ENCODE assay signal across 9 mouse cellular contexts in the genomic region with DNA sequence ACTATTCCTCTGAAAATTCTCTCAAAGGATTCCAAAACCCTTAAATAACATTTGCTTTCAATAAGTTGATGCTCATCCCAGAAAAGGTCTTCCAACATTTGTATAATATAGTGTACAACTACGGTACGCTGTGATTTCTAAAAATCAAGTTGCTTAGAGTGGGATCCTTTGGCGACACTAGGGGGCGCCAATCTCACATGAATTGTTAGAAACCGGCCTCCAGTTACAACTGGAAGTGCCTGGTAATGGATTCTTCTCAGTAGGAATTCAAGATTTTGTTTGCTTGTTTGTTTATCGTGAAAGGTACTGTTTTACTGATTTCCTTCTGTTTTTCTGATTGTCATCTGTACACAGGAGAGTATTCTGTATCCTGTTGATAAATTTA. TPM values are rescaled to one million over a fixed set of nuclear protein-coding genes. Genes with fewer than 3 reads are reported as not detected.
A peak's percentile ranks its signal among the peaks of the same experiment; 100 is the strongest.
DNase-seq lines count a peak whose midpoint lies in the region; ATAC-seq and TF ChIP-seq lines count a peak whose summit lies in the region.
"Had no signal": no experiment of that assay in that cellular context is flagged by ENCODE, and none has a peak within 500 bp of the region (broad histone marks: within the 10 kb centered on the region; RNA-seq: fewer than 3 reads in every experiment).

No protein-coding gene starts in this region.

- H3K36me3 ChIP-seq in kidney, postnatal 0 days (ENCODE audit: insufficient read depth, low read length): no peaks in the 10 kb centered on the region
- no peaks in the 10 kb centered on the region for H3K36me3 ChIP-seq in liver, embryonic 13.5 days
- no peaks in the 10 kb centered on the region for H3K36me3 ChIP-seq in neural tube, embryonic 14.5 days (ENCODE audit: control insufficient read depth, insufficient read depth, low read length)

- peak; percentile 79 for ATAC-seq in granulocyte monocyte progenitor cell, adult 5-6 weeks (replicated peaks; ENCODE audit: poor library complexity, severe bottlenecking)
- ATAC-seq in kidney, postnatal 0 days (replicated peaks; ENCODE audit: low FRiP score, low read depth): no peak
- no peak for ATAC-seq in liver, embryonic 13.5 days (ENCODE audit: low read depth)
- ATAC-seq in neural tube, embryonic 14.5 days (ENCODE audit: low read depth): peak; percentile 77; the same call in 1 of the 2 replicates

- no peaks in the 10 kb centered on the region for H3K9me3 ChIP-seq in kidney, postnatal 0 days (replicated peaks; ENCODE audit: low read length)
- H3K9me3 ChIP-seq in liver, embryonic 13.5 days (replicated peaks): no peaks in the 10 kb centered on the region
- no peaks in the 10 kb centered on the region for H3K9me3 ChIP-seq in neural tube, embryonic 14.5 days (ENCODE audit: control insufficient read depth, low read length)

- H3K4me3 ChIP-seq in kidney, postnatal 0 days (replicated peaks; ENCODE audit: low read depth, low read length): no peak overlapping the region
- no peak overlapping the region for H3K4me3 ChIP-seq in liver, embryonic 13.5 days (replicated peaks)
- H3K4me3 ChIP-seq in neural tube, embryonic 14.5 days (ENCODE audit: low read depth, low read length): no peak overlapping the region

- no peak overlapping the region for H3K4me2 ChIP-seq in kidney, postnatal 0 days (ENCODE audit: low read length)
- H3K4me2 ChIP-seq in liver, embryonic 13.5 days: no peak overlapping the region
- no peak overlapping the region for H3K4me2 ChIP-seq in neural tube, embryonic 14.5 days (ENCODE audit: low read depth, low read length)

- 6% methylated on average over 6 of the region's 6 CpGs for WGBS in kidney, postnatal 0 days
- 16% methylated on average over 6 of the region's 6 CpGs for WGBS in liver, embryonic 13.5 days (ENCODE audit: insufficient replicate concordance)
- WGBS in neural tube, embryonic 14.5 days: 12% methylated on average over 6 of the region's 6 CpGs

- peak; percentile 87 for TF ChIP-seq CTCF in kidney, postnatal 0 days (IDR thresholded peaks at IDR 0.05; ENCODE audit: low read depth)

- H3K27ac ChIP-seq in kidney, postnatal 0 days: no peak overlapping the region
- no peak overlapping the region for H3K27ac ChIP-seq in liver, embryonic 13.5 days
- H3K27ac ChIP-seq in neural tube, embryonic 14.5 days (ENCODE audit: low read depth, low read length): no peak overlapping the region

- no peak overlapping the region for H3K9ac ChIP-seq in kidney, postnatal 0 days (ENCODE audit: low read depth, low read length)
- no peak overlapping the region for H3K9ac ChIP-seq in liver, embryonic 13.5 days
- no peak overlapping the region for H3K9ac ChIP-seq in neural tube, embryonic 14.5 days (replicated peaks; ENCODE audit: low read depth, low read length)

- peak; percentile 32 to 46 for DNase-seq in CD8-positive naive resting alpha-beta T cell, adult 2 months (ENCODE audit: low read depth in 2 of 2, low spot score in 2 of 2)
- peak; percentile 61 to 72 for DNase-seq in adrenal gland, adult 18-20 months (ENCODE audit: low spot score in 2 of 2)
- DNase-seq in embryo, embryonic 10 days (ENCODE audit: low spot score): peak; percentile 88
- peak; percentile 88 for DNase-seq in kidney, postnatal 0 days (ENCODE audit: low spot score)
- DNase-seq in liver, embryonic 13.5 days: peak; percentile 5
- peak; percentile 76 for DNase-seq in thymus, postnatal 4 days

- no peaks in the 10 kb centered on the region for H3K27me3 ChIP-seq in kidney, postnatal 0 days (ENCODE audit: insufficient read depth, low read length)
- H3K27me3 ChIP-seq in liver, embryonic 13.5 days: no peaks in the 10 kb centered on the region
- H3K27me3 ChIP-seq in neural tube, embryonic 14.5 days (ENCODE audit: control insufficient read depth, insufficient read depth, low read length): no peaks in the 10 kb centered on the region

- no peaks in the 10 kb centered on the region for H3K4me1 ChIP-seq in kidney, postnatal 0 days (replicated peaks; ENCODE audit: insufficient read depth, low read length)
- no peaks in the 10 kb centered on the region for H3K4me1 ChIP-seq in liver, embryonic 13.5 days (replicated peaks)
- H3K4me1 ChIP-seq in neural tube, embryonic 14.5 days (ENCODE audit: control insufficient read depth, insufficient read depth, low read length): peaks cover 4% of the 10 kb centered on the region; the same call in 1 of the 2 replicates

RNA-seq across cellular contexts. Expression of a gene that starts 13.7 kb away (rescaled TPM):
- not detected for total RNA-seq in adrenal gland, adult 18-20 months (2021)
- not detected in 2 replicates for total RNA-seq in granulocyte monocyte progenitor cell, adult 5-6 weeks (2014; fragmentation: Nextera tagmentation)
- not detected in 2 replicates for total RNA-seq in granulocyte monocyte progenitor cell, adult 5-6 weeks (2017)
- polyA plus RNA-seq in kidney, postnatal 0 days (2015; fragmentation: Nextera tagmentation; extraction: Ambion mirVana): not detected in 2 replicates
- not detected in 2 replicates for polyA plus RNA-seq in liver, embryonic 13.5 days (2015; fragmentation: Nextera tagmentation; extraction: Ambion mirVana)
- 0.04 TPM in 1 of 2 replicates, not detected in the other for polyA plus RNA-seq in neural tube, embryonic 14.5 days (2014; fragmentation: Nextera tagmentation; extraction: Ambion mirVana)
- polyA plus RNA-seq: heart, embryonic 14.5 days had no signal

RNA-seq across cellular contexts. Expression of a gene that starts 50.7 kb away (rescaled TPM):
- 10 to 100 TPM; 20.5 to 20.8 TPM for total RNA-seq in adrenal gland, adult 18-20 months (2021)
- total RNA-seq in granulocyte monocyte progenitor cell, adult 5-6 weeks (2014; fragmentation: Nextera tagmentation): 48.5 and 60.6 TPM in 2 replicates
- 51.6 and 59.5 TPM in 2 replicates for total RNA-seq in granulocyte monocyte progenitor cell, adult 5-6 weeks (2017)
- 26.6 TPM in 2 replicates for polyA plus RNA-seq in kidney, postnatal 0 days (2015; fragmentation: Nextera tagmentation; extraction: Ambion mirVana)
- 23.0 and 25.3 TPM in 2 replicates for polyA plus RNA-seq in liver, embryonic 13.5 days (2015; fragmentation: Nextera tagmentation; extraction: Ambion mirVana)
- 12.2 and 12.8 TPM in 2 replicates for polyA plus RNA-seq in neural tube, embryonic 14.5 days (2014; fragmentation: Nextera tagmentation; extraction: Ambion mirVana)

RNA-seq across cellular contexts. Expression of a gene that starts 57.1 kb away (rescaled TPM):
- not detected for total RNA-seq in adrenal gland, adult 18-20 months (2021)
- total RNA-seq in granulocyte monocyte progenitor cell, adult 5-6 weeks (2014; fragmentation: Nextera tagmentation): not detected in 2 replicates
- total RNA-seq in granulocyte monocyte progenitor cell, adult 5-6 weeks (2017): not detected in 2 replicates
- polyA plus RNA-seq in kidney, postnatal 0 days (2015; fragmentation: Nextera tagmentation; extraction: Ambion mirVana): not detected in 2 replicates
- polyA plus RNA-seq in liver, embryonic 13.5 days (2015; fragmentation: Nextera tagmentation; extraction: Ambion mirVana): not detected in 2 replicates
- polyA plus RNA-seq in neural tube, embryonic 14.5 days (2014; fragmentation: Nextera tagmentation; extraction: Ambion mirVana): not detected in 2 replicates
- polyA plus RNA-seq: heart, embryonic 14.5 days had no signal

Comparison
In these comparisons a context has a peak if more than half of its experiments do, and no peak if none do; other contexts are left out.
1. DNase-seq: peak in every context shown above with its lines; median percentile 88 in embryo, embryonic 10 days; 88 in kidney, postnatal 0 days; 76 in thymus, postnatal 4 days; 66 in adrenal gland, adult 18-20 months; 39 in CD8-positive naive resting alpha-beta T cell, adult 2 months; 5 in liver, embryonic 13.5 days.
2. ATAC-seq: peak in granulocyte monocyte progenitor cell, adult 5-6 weeks (single experiment) and neural tube, embryonic 14.5 days (single experiment); none in kidney, postnatal 0 days (single experiment) and liver, embryonic 13.5 days (single experiment).